Mouse (Mus musculus) heart, embryonic 15.5 days (tissue): ENCODE data around the gene Gm5751. TPM values are rescaled to one million over a fixed set of nuclear protein-coding genes. Genes with fewer than 3 reads are reported as not detected.

Source experiments
- ATAC-seq: fragments of 200-750 bp; cut with Nextera tagmentation; replicated peaks from 2 replicates; pipeline ENCODE4 v1.8.0; 2017; ENCODE audit warnings: low read depth, moderate TSS enrichment; ENCODE audit not compliant: insufficient number of reproducible peaks, insufficient read depth, low FRiP score
- H3K27ac ChIP-seq: fragments of 300-500 bp; sonication (generic); 2 replicates; pipeline ENCODE4 v1.5.1; 2015; ENCODE audit warnings: mild to moderate bottlenecking, inconsistent platforms
- H3K27me3 ChIP-seq: fragments of 300-500 bp; sonication (generic); 2 replicates; pipeline ENCODE4 v1.6.1; 2015; ENCODE audit warnings: inconsistent platforms
- H3K36me3 ChIP-seq: fragments of 300-500 bp; sonication (generic); 2 replicates; pipeline ENCODE4 v1.6.1; 2015; ENCODE audit warnings: mild to moderate bottlenecking, inconsistent platforms
- H3K4me1 ChIP-seq: fragments of 300-500 bp; sonication (generic); replicated peaks from 2 replicates; pipeline ENCODE4 v1.6.1; 2015; ENCODE audit warnings: inconsistent platforms
- H3K4me2 ChIP-seq: fragments of 300-500 bp; sonication (generic); 2 replicates; pipeline ENCODE4 v1.6.1; 2015; ENCODE audit warnings: inconsistent platforms, mild to moderate bottlenecking, moderate library complexity
- H3K4me3 ChIP-seq: fragments of 300-500 bp; sonication (generic); 2 replicates; pipeline ENCODE4 v1.5.1; 2015; ENCODE audit warnings: mild to moderate bottlenecking, inconsistent platforms
- H3K9ac ChIP-seq: fragments of 300-500 bp; sonication (generic); 2 replicates; pipeline ENCODE4 v1.6.1; 2015; ENCODE audit warnings: mild to moderate bottlenecking, inconsistent platforms
- H3K9me3 ChIP-seq: fragments of 300-500 bp; sonication (generic); replicated peaks from 2 replicates; pipeline ENCODE4 v1.6.1; 2016; ENCODE audit warnings: inconsistent platforms
- WGBS: fragments of 180-500 bp; shearing (Covaris S2); methylation state at CpG from one replicate; pipeline ENCODE4 v1.1.7; 2015; ENCODE audit warnings: mixed read lengths; 5-methylcytosine and 5-hydroxymethylcytosine counted together
- polyA plus RNA-seq: library from polyadenylated mRNA; unstranded; fragments of >200 nt; fragmentation: Nextera tagmentation; extraction: Ambion mirVana; gene quantifications from 2 replicates; pipeline ENCODE4 v1.2.1, GENCODE M21; 2015

Gene Gm5751
- polyA plus RNA-seq, 1 experiment from 2014 or later, result not detected

DNA sequence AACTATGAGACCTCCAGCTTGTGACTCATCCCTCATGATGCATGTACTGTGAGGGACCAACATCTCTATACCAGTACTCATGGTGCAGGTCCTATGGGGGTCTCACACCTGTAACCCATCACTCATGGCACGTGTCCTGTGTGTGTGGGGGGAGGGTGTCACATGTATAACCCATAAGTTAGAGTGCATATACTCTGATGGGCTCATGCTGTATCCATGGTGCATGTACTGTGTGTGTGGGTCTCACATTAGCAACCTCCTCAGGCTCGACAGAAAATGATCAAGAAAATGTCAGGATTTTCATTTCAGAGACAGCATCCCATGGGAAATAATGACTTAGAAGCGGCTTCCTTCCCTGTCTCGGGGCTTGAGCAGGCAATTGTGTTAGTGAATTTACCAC lies 47.0 kb downstream of the Gm5751 start:
- Histone ChIP-seq H3K4me1 (no peaks in the 10 kb centered on the region), H3K27me3 (no peaks in the 10 kb centered on the region), H3K27ac (no peak overlapping the region), H3K4me3 (no peak overlapping the region), H3K4me2 (no peak overlapping the region), H3K9ac (no peak overlapping the region), H3K9me3 (no peaks in the 10 kb centered on the region), H3K36me3 (no peaks in the 10 kb centered on the region)
- no peak for ATAC-seq
- WGBS, result 73% methylated on average over 4 of the region's 4 CpGs

DNA sequence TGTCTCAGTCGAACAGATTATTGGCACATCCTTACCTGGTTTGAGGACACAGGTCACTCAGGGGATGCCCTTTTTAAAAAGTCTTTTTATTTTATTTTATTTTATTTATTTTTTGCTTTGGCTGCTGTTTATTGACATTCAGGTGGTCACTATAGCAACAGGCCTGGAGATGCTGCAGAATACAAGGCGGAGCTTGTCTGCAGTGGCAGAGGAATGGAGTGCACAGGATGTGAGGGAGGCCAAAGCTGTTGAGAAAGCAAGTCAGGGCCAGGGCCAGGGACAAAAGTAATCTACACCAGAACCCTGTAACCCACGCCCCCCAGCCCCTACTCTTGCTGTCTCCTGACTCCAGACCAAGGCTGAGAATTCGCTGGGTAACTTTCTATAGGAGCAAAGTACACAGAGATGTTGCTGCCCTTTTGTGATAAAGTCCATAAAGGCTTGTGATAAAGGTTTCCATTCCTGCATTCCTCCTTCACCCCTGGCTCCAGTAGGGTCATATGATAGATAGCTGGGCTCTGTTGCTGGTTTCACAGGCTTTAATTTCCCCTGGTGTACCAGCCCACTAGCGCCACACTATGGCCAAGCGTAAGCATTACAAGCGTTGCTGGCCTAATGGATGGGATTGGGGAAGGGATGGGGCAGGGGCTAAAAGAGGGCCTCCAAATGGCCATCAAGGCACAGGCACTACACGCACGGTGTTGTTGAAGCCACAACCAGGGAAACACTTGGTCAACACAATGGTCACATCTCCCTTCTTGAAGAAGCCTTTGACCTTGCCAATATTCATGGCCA lies 48.0 kb downstream of the Gm5751 start:
- Histone ChIP-seq H3K27ac (no peak overlapping the region), H3K27me3 (no peaks in the 10 kb centered on the region), H3K36me3 (no peaks in the 10 kb centered on the region), H3K9me3 (no peaks in the 10 kb centered on the region), H3K4me2 (no peak overlapping the region), H3K4me1 (no peaks in the 10 kb centered on the region), H3K9ac (no peak overlapping the region), H3K4me3 (no peak overlapping the region)
- WGBS, result 47% methylated on average over 9 of the region's 9 CpGs
- no peak for ATAC-seq

DNA sequence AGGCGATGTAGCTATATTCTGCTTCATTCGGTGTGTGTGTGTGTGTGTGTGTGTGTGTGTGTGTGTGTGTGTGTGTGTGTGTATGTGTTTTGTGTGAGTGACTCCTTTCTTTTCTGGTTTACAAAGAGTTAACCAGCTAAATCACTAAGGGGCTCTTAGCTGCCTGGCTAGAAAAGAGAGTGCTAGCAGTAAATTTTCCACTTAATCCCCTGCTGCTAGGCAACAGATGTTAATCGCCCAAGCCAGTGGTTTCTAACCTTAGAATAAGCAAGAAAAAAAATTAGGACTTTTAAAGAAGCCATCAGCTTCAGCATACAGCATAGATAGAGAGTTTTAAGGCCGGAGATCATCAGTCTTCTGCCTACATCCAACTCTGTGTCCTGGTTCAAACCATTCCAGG lies 53.3 kb downstream of the Gm5751 start:
- no peaks in the 10 kb centered on the region for H3K4me1 ChIP-seq
- no peak overlapping the region for H3K4me2 ChIP-seq
- H3K36me3 ChIP-seq, result no peaks in the 10 kb centered on the region
- no peak overlapping the region for H3K27ac ChIP-seq
- no peak overlapping the region for H3K9ac ChIP-seq
- WGBS, result 30% methylated on average over 4 of the region's 4 CpGs
- H3K4me3 ChIP-seq, result no peak overlapping the region
- H3K27me3 ChIP-seq, result no peaks in the 10 kb centered on the region
- H3K9me3 ChIP-seq, result no peaks in the 10 kb centered on the region
- ATAC-seq, result no peak

Other genes starting within 250 kb of the Gm5751 start
- not detected in 2 replicates for gene Ssxb8, start 183.4 kb upstream of the Gm5751 start, polyA plus RNA-seq
- gene Ssx9, start 125.8 kb upstream of the Gm5751 start, polyA plus RNA-seq, result not detected in 2 replicates
- not detected in 2 replicates for gene Ssxb5, start 70.6 kb upstream of the Gm5751 start, polyA plus RNA-seq
- gene Gm6592, start 30.3 kb upstream of the Gm5751 start, polyA plus RNA-seq, result not detected in 2 replicates
- gene B630019K06Rik, start 18.1 kb downstream of the Gm5751 start, polyA plus RNA-seq, result 1.8 and 1.9 TPM in 2 replicates
- gene Fthl17b, start 88.7 kb downstream of the Gm5751 start, polyA plus RNA-seq, result not detected in 2 replicates
- gene Fthl17c, start 102.3 kb downstream of the Gm5751 start, polyA plus RNA-seq, result not detected in 2 replicates
- not detected in 2 replicates for gene Fthl17d, start 112.5 kb downstream of the Gm5751 start, polyA plus RNA-seq
- not detected in 2 replicates for gene Fthl17e, start 159.2 kb downstream of the Gm5751 start, polyA plus RNA-seq
- not detected in 2 replicates for gene Fthl17f, start 188.8 kb downstream of the Gm5751 start, polyA plus RNA-seq
- not detected in 2 replicates for gene 4930402K13Rik, start 230.3 kb downstream of the Gm5751 start, polyA plus RNA-seq